Mouse (Mus musculus) ES-E14 (cell line): ENCODE measurements around the gene Birc6.

Experiments used
- MAFK ChIP-seq: IDR thresholded peaks from 2 replicates; pipeline ENCODE4 v1.6.1; 2014; ENCODE audit warnings: mild to moderate bottlenecking, low read depth, low read length, inconsistent platforms; ENCODE audit not compliant: insufficient read depth
- ZNF384 ChIP-seq: IDR thresholded peaks from 2 replicates; pipeline ENCODE4 v1.6.1; 2012; ENCODE audit warnings: low read depth, low read length, inconsistent platforms

- TF ChIP-seq MAFK (no peak), ZNF384 (no peak)
These were observed 188.5 kb downstream of the Birc6 start for GRCm38 (mm10) chr17:74716643-74717042.
